Mouse (Mus musculus) testis, adult 2 months (tissue): ENCODE measurements at regions not wholly inside any gene's neighbourhood (a gene's known extent, or its start where the extent isn't known, plus 50 kb on each side); places are given as distances from the start of the nearest gene placed in this dataset.

Source experiments
- H3K27ac ChIP-seq: fragments of 200-500 bp; 2 replicates; pipeline ENCODE4 v1.5.1; 2012; ENCODE audit warnings: low read depth, low read length; ENCODE audit not compliant: control insufficient read depth, insufficient read depth
- H3K27me3 ChIP-seq: fragments of 200-500 bp; 2 replicates; pipeline ENCODE4 v1.6.1; 2012; ENCODE audit warnings: mild to moderate bottlenecking, low read length, moderate library complexity; ENCODE audit not compliant: control insufficient read depth, insufficient read depth
- H3K36me3 ChIP-seq: fragments of 200-500 bp; 2 replicates; pipeline ENCODE4 v1.6.1; 2012; ENCODE audit warnings: mild to moderate bottlenecking, low read length; ENCODE audit not compliant: control insufficient read depth, insufficient read depth
- H3K4me1 ChIP-seq: fragments of 200-500 bp; 2 replicates; pipeline ENCODE4 v1.6.1; 2012; ENCODE audit warnings: low read length; ENCODE audit not compliant: control insufficient read depth, insufficient read depth
- H3K4me3 ChIP-seq: fragments of 200-500 bp; 2 replicates; pipeline ENCODE4 v1.5.1; 2012; ENCODE audit warnings: low read depth, mild to moderate bottlenecking, low read length, moderate library complexity, mixed read lengths; ENCODE audit not compliant: control insufficient read depth
- CTCF ChIP-seq: fragments of 200-500 bp; IDR thresholded peaks from 2 replicates; pipeline ENCODE4 v1.5.1; 2012; ENCODE audit warnings: low read depth, mild to moderate bottlenecking, inconsistent platforms, low read length, moderate library complexity; ENCODE audit not compliant: control insufficient read depth, insufficient read depth, insufficient replicate concordance
- POLR2A ChIP-seq: fragments of 200-500 bp; IDR thresholded peaks from 2 replicates; pipeline ENCODE4 v1.6.1; 2012; ENCODE audit warnings: low read depth, mild to moderate bottlenecking, inconsistent platforms, low read length, moderate library complexity; ENCODE audit not compliant: control insufficient read depth

GRCm38 (mm10) chr2:131801212-131801611, 58.3 kb downstream of the Erv3 start:
- Histone ChIP-seq H3K27me3 (no peaks in the 10 kb centered on the region), H3K4me3 (no peak overlapping the region), H3K27ac (no peak overlapping the region), H3K36me3 (no peaks in the 10 kb centered on the region), H3K4me1 (no peaks in the 10 kb centered on the region)
- TF ChIP-seq CTCF = no peak

GRCm38 (mm10) chr2:131800126-131800894, 59.2 kb downstream of the Erv3 start:
- TF ChIP-seq POLR2A (no peak), CTCF (no peak)
- no peak overlapping the region for H3K27ac ChIP-seq

GRCm38 (mm10) chr2:131799486-131799885, 60.1 kb downstream of the Erv3 start:
- H3K36me3 ChIP-seq = no peaks in the 10 kb centered on the region
- no peak overlapping the region for H3K27ac ChIP-seq
- no peaks in the 10 kb centered on the region for H3K4me1 ChIP-seq
- no peaks in the 10 kb centered on the region for H3K27me3 ChIP-seq
- no peak overlapping the region for H3K4me3 ChIP-seq
- TF ChIP-seq POLR2A (no peak), CTCF (no peak)

More at GRCm38 (mm10) chr2:131800126-131800894, 59.2 kb downstream of the Erv3 start:
- Histone ChIP-seq H3K27me3 (no peaks in the 10 kb centered on the region), H3K36me3 (no peaks in the 10 kb centered on the region), H3K4me1 (no peaks in the 10 kb centered on the region), H3K4me3 (no peak overlapping the region)

GRCm38 (mm10) chr2:131797001-131797693, 62.4 kb downstream of the Erv3 start:
- no peak for TF ChIP-seq CTCF
- no peak for TF ChIP-seq POLR2A
- H3K27me3 ChIP-seq = no peaks in the 10 kb centered on the region
- H3K4me3 ChIP-seq = no peak overlapping the region
- H3K27ac ChIP-seq = no peak overlapping the region
- no peaks in the 10 kb centered on the region for H3K36me3 ChIP-seq
- no peaks in the 10 kb centered on the region for H3K4me1 ChIP-seq

- H3K4me3 ChIP-seq = no peak overlapping the region
- no peaks in the 10 kb centered on the region for H3K36me3 ChIP-seq
- no peaks in the 10 kb centered on the region for H3K27me3 ChIP-seq
- peaks cover 7% of the 10 kb centered on the region for H3K4me1 ChIP-seq
- TF ChIP-seq POLR2A (no peak), CTCF (no peak)
- H3K27ac ChIP-seq = no peak overlapping the region
Observed at GRCm38 (mm10) chr2:131775381-131775780, 84.2 kb downstream of the Erv3 start.

GRCm38 (mm10) chr2:131773691-131774090, 85.9 kb downstream of the Erv3 start:
- Histone ChIP-seq H3K27ac (no peak overlapping the region), H3K27me3 (no peaks in the 10 kb centered on the region), H3K4me1 (peaks cover 10% of the 10 kb centered on the region), H3K4me3 (no peak overlapping the region), H3K36me3 (no peaks in the 10 kb centered on the region)
- TF ChIP-seq POLR2A = no peak
- TF ChIP-seq CTCF = no peak

- no peak for TF ChIP-seq CTCF
- no peak for TF ChIP-seq POLR2A
- Histone ChIP-seq H3K4me1 (peaks cover 10% of the 10 kb centered on the region), H3K27me3 (no peaks in the 10 kb centered on the region), H3K4me3 (no peak overlapping the region), H3K36me3 (no peaks in the 10 kb centered on the region), H3K27ac (no peak overlapping the region)
Observed at GRCm38 (mm10) chr2:131772163-131772562, 87.4 kb downstream of the Erv3 start.
